Mouse (Mus musculus): ENCODE measurements around the gene Rnf151.

Rnf151 gene

DNA sequence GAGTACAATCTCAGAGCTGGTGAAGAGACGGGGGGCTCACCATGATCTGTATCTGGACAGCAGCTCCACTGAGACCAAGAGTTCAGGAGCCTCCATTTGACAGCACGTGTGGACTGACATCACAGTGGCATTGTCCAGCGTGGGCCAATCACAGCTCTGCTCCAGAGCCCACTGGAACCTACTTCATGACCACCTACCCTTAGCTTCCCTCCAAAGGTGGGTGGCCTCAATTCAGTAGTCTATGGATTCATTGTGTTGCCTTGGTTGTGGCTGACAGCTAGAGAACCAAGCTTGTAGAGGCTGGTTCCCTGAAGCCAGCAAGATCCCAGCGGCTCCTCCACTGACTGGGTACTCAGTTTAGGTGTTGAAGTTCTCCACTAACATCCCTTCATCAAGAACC lies at the start of gene Rnf151, which contains the start of gene Rps2:
Rnf151 (minus strand) TSS at position 121 of the 400 bp plus-strand sequence.
Rps2 (plus strand) TSS at position 174 of the 400 bp plus-strand sequence.
- no peak for DNase-seq (ENCODE audit: low spot score)

GRCm38 (mm10) chr17:24766266-24766875 lies 48.5 kb upstream of the Rnf151 start:
- peak; percentile 26 for DNase-seq (ENCODE audit: low spot score)

- DNase-seq (ENCODE audit: low spot score): no peak
Observed at GRCm38 (mm10) chr17:24765016-24765905, 47.4 kb upstream of the Rnf151 start.

GRCm38 (mm10) chr17:24761121-24761520 lies 43.3 kb upstream of the Rnf151 start:
- no peak for DNase-seq (ENCODE audit: low spot score)

GRCm38 (mm10) chr17:24757394-24757793 lies 39.5 kb upstream of the Rnf151 start:
- DNase-seq (ENCODE audit: low spot score): no peak

DNA sequence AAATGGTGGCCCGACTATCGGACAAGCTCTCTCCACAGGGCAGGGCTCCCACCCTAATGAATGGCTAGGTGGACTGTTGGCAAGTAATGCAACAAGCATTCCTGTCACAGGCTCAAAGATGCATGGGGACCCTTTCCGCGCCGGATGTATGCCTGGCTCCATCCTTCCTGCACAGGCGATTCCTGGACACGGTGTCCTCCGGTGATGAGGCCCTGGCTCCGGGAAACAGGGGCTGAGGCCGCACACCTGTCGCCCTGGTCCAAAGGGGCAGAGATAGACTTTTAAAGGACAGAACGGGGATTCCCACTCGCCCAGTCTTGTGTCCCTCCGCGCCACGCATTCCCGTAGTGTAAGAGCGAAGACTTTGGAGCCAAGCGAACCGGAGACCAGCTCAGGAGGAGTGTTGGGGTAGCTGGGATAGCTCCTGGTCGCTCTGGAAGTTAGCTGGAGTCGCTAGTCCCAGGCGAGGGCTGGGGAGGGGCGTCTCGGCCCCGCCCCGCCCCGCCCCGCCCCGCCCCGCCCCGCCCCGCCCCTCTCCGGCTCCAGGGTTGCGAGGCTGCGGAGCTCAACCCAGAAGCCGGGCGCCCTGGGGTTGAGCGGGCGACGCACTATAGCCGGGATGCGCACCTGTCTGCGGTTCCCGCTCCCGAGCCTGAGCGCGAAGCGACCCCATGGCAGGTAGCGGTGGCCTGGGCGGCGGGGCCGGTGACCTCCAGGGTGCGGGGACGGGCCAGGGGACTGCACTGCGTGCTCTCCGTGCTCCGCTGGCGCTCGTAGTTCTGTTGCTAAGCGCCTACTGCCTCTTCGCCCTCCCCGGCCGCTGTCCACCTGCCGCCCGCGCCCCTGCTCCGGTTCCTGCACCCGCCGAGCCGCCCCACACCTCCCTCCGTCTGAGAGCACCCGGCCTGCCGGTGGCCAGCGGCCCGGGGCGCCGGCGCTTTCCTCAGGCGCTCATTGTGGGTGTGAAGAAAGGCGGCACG lies 34.8 kb upstream of the Rnf151 start, which contains the start of gene Hs3st6:
Hs3st6 (plus strand) TSS at position 574 of the 980 bp plus-strand sequence.
- peak; percentile 79 for DNase-seq (ENCODE audit: low spot score)

DNA sequence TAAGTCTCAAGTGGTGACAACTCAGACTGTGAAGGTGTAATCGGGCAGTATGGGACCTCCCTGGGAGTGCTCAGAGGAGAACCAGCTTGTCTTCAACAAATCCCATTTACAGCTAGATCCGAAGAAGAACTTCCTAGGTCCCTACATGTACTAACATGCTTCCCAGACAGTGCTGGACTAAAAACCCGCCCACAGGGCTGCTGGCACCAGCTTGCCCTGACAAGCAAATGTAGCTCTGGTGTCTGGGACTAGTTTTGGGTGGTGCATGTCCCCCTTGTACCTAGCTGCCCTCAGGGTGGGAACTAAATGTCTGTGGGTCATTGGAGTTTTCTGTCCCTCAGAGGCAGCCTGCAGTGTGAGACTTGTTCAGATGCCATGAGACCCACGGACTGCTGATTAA lies 33.7 kb upstream of the Rnf151 start:
- no peak for DNase-seq (ENCODE audit: low spot score)

DNA sequence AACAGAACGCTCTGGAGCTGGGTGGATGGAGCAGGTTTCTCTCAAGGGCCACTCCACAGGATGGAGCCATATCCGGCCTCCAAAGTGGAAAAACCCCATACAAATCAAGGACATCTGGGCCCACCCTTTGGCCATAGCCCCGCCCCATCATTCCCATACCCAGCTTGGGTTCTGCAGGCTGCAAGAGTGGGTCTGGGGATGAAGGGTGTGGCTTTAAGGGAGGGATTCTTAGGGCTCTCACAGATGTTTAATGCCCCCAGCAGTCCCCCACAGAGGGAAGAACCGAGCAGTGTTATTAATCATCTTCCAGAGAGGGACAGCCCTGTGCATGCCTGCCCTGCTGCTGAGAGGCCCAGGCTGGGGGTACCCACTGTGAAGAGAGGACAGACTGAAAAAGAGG lies 29.1 kb upstream of the Rnf151 start:
- DNase-seq (ENCODE audit: low spot score): no peak

GRCm38 (mm10) chr17:24745526-24746497 lies 27.9 kb upstream of the Rnf151 start:
- peak; percentile 66 for DNase-seq (ENCODE audit: low spot score)

GRCm38 (mm10) chr17:24744381-24744780 lies 26.5 kb upstream of the Rnf151 start:
- DNase-seq (ENCODE audit: low spot score): no peak

- no peak for DNase-seq (ENCODE audit: low spot score)
Observed at GRCm38 (mm10) chr17:24743896-24744295, 26.0 kb upstream of the Rnf151 start.

DNA sequence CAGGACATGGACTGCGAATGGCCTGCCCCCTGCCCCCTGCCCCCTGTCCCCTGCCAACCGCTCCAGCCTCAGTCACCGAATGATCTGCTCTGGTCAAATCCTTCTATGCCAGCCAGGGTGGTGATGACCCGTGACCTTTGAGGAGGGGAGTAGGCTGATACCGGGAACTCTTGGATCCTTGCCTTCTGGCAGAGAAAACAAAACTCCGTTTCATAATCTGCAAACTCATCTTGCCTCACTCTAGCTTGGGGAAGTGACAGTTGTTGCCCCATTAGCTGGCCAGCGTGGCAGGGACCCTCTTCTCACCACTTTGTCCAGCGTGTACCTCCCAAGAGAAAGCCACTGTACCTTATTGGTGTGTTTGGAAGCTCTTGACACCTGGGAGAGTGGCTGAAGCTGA lies 24.4 kb upstream of the Rnf151 start:
- no peak for DNase-seq (ENCODE audit: low spot score)

DNA sequence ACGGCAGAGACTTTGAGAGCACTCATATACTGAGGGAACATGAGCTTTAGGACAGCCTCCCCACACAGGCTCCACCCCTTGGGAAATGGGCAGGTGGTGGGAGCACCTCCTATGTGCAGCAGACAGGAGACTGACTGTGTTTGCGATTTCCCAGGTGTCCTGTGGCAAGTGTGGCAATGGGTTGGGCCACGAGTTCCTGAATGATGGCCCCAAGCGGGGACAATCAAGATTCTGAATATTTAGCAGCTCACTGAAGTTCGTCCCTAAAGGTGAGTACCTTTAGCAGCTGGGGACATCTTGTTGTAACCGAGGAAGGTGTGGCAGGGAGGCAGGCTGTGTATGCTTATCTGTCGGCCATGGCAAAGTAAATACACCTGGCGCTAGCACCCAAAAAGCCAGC lies 22.1 kb upstream of the Rnf151 start:
- DNase-seq (ENCODE audit: low spot score): no peak

DNA sequence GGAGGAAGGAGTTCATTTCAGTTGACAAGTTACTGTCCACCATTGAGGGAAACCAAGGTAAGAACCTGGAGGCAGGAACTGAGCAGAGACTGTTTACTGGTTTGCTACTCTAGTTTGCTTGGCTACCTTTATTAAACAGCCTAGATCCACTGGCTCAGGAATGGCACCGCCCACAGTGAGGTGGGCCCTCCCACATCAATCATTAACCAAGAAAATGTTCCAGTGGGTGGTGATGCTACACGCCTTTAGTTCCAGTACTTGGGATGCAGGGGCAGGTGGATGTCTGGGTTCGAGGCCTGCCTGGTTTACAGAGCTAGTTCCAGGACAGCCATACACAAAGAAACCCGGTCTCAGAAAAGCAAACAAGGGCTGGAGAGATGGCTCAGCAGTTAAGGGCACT lies 20.4 kb upstream of the Rnf151 start:
- no peak for DNase-seq (ENCODE audit: low spot score)

GRCm38 (mm10) chr17:24737135-24737810 lies 19.4 kb upstream of the Rnf151 start:
- DNase-seq (ENCODE audit: low spot score): no peak

DNA sequence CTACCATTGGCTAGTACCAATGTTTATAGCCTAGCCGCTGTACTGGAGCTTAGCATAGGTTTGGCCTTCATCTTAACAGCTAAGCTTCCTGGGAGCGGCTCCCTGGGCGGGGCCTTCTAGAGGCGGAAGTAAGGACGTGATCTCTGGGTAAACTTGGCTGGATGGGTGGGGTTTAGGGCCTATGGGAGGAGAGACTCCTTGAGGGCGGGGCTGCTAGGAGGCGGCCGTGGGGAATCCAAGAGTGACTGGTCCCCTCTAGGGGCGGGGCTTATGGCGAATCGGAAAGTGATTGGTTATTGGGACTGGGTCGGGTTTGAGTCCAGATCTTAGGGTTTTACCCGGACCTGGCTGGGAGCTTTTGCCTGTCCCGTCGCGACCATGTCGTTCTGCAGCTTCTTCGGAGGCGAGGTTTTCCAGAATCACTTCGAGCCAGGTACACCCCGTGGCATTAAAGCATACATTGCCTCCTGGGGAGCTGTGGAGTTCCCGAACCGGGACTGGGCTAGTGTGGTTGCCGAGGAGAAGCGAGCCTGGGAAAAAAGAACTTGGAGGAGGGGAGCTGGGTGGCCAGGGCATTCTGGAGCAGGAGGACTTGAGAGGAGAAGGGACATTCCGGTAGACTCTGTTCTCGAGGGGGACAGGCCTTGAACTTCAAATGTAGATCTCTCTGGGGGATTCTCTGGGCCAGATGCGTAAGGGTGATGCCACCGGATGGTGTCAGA lies 18.6 kb upstream of the Rnf151 start, which contains the start of gene Msrb1:
Msrb1 (plus strand) TSS at position 313 of the 722 bp plus-strand sequence.
- peak; percentile 99 for DNase-seq (ENCODE audit: low spot score)

DNA sequence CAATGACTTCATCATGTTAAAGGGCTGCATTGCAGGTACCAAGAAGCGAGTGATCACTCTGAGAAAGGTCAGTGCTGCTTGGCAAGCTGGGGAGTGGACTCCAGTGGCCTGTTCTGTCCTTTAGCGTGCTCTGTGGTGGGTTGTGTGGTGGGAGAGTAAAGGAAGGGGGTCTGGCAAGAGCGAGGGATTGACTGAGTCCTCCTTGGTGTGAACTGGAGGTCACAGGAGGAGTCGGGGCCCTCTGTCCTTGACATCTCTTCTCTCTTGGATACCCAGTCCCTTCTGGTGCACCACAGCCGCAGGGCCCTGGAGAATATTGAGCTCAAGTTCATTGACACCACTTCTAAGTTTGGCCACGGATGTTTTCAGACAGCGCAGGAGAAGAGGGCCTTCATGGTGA lies 17.6 kb upstream of the Rnf151 start:
- DNase-seq (ENCODE audit: low spot score): no peak

- DNase-seq (ENCODE audit: low spot score): no peak
Observed at GRCm38 (mm10) chr17:24734513-24734912, 16.6 kb upstream of the Rnf151 start.

DNA sequence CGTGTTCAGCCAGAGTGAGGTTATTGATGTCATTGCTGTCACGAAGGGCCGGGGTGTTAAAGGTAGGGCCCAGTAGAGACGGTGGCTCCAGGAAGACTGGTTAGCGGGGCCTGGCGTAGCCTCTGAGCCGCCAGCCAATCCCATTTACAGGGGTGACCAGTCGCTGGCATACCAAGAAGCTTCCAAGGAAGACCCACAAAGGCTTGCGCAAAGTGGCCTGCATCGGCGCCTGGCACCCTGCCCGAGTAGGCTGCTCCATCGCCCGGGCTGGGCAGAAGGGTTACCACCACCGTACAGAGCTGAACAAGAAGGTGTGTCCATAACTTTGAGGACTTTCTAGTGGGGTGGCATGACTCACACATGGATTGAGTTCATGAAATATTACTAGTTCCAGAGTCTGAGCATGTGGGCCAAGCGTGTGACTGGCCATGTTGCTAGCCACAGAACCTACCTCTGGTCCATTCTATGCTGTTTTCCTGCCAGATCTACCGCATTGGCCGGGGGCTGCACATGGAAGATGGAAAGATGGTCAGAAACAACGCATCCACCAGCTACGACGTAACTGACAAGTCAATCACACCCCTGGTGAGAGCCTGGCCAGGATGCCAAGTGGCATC lies 15.7 kb upstream of the Rnf151 start:
- no peak for DNase-seq (ENCODE audit: low spot score)
